Mouse (Mus musculus) erythroblast, embryonic 14.5 days (primary cell): Measurements from ENCODE around the gene Ano4.

ENCODE experiments used
- GATA1 ChIP-seq: IDR thresholded peaks from 2 replicates; pipeline ENCODE4 v1.6.1; 2012; ENCODE audit warnings: low read length, inconsistent platforms, mixed read lengths
- TAL1 ChIP-seq: IDR thresholded peaks from 3 replicates; pipeline ENCODE4 v1.6.1; 2012; ENCODE audit warnings: low read length, inconsistent platforms, mixed read lengths

DNA sequence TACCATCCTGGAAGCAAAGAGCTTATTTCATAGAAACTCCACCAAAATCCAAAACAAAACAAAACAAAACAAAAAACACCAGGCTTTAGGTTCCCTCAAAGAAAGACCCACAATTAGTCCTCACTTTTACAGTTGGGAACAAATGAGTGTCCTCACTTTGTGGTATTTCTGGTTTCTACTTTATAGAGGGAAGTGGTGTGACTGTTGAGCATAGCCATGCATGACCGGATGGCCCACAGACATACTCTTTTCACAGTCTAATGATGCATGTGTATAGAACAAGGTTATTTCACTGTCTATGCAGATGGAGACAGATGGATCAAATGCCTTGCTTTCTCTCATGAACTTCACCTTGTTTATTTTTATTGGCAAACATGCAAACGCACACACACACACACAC is 10.1 kb upstream of the Ano4 start:
- TF ChIP-seq GATA1 (no peak), TAL1 (no peak)
